Mouse (Mus musculus) CH12.LX (cell line): Measurements from ENCODE around the gene Sipa1l2. TPM values are rescaled to one million over a fixed set of nuclear protein-coding genes. Genes with fewer than 3 reads are reported as not detected.

Experiments
- DNase-seq: peaks from one replicate; pipeline ENCODE4 v3.0.0-alpha.2; 2013; ENCODE audit errors: extremely low read depth
- H3K27ac ChIP-seq: 2 replicates; pipeline ENCODE4 v1.5.1; 2012; ENCODE audit warnings: low read depth, mild to moderate bottlenecking, control low read depth, moderate library complexity; ENCODE audit not compliant: insufficient read depth
- H3K27me3 ChIP-seq: replicated peaks from 2 replicates; pipeline ENCODE3; 2012; ENCODE audit warnings: inconsistent platforms
- H3K36me3 ChIP-seq, 2 experiments: replicated peaks in 1 of 2; 2 replicates each; pipeline versions ENCODE3 to v1.6.1; 2012; ENCODE audit warnings: inconsistent platforms in 1 of 2, low read length in 1 of 2, mild to moderate bottlenecking in 1 of 2, mixed read lengths in 1 of 2, moderate library complexity in 1 of 2; ENCODE audit not compliant: control insufficient read depth in 1 of 2, insufficient read depth in 1 of 2
- H3K4me1 ChIP-seq, 2 experiments: 2 replicates each; pipeline ENCODE4 v1.6.1; 2012; ENCODE audit warnings: inconsistent platforms in 1 of 2, moderate library complexity in 1 of 2; ENCODE audit not compliant: insufficient read depth in 2 of 2, control insufficient read depth in 1 of 2
- H3K4me2 ChIP-seq: 2 replicates; pipeline ENCODE4 v1.6.1; 2012; ENCODE audit warnings: low read depth, mild to moderate bottlenecking, control low read depth; ENCODE audit not compliant: poor library complexity, insufficient read depth, severe bottlenecking
- H3K4me3 ChIP-seq, 3 experiments: fragments of 150-350 bp in 1 of 3; sonication (generic) in 1 of 3; replicated peaks in 1 of 3; 2 replicates each; pipeline versions ENCODE3 to v1.5.1; 2011 to 2012; ENCODE audit warnings: low read depth in 2 of 3, low read length in 2 of 3, mild to moderate bottlenecking in 2 of 3, moderate library complexity in 2 of 3, control low read depth in 1 of 3, improper control_type of control experiment in 1 of 3, inconsistent platforms in 1 of 3, mixed read lengths in 1 of 3; ENCODE audit not compliant: poor library complexity in 1 of 3
- H3K79me2 ChIP-seq: replicated peaks from 2 replicates; pipeline ENCODE4 v1.6.1; 2012; ENCODE audit warnings: mild to moderate bottlenecking, moderate library complexity; ENCODE audit not compliant: control insufficient read depth, poor library complexity, insufficient read depth, severe bottlenecking; ENCODE audit errors: extremely low read depth
- H3K9ac ChIP-seq: 2 replicates; pipeline ENCODE4 v1.6.1; 2012; ENCODE audit warnings: low read depth, mild to moderate bottlenecking, control low read depth, moderate library complexity; ENCODE audit not compliant: insufficient read depth
- H3K9me3 ChIP-seq: replicated peaks from 2 replicates; pipeline ENCODE3; 2012; ENCODE audit warnings: low read length, inconsistent platforms, mixed read lengths
- BHLHE40 ChIP-seq: IDR thresholded peaks from 2 replicates; pipeline ENCODE4 v1.6.1; 2011; ENCODE audit warnings: mild to moderate bottlenecking, low read depth, low read length, improper control_type of control experiment
- CHD2 ChIP-seq: IDR thresholded peaks from 2 replicates; pipeline ENCODE4 v1.6.1; 2011; ENCODE audit warnings: low read length, improper control_type of control experiment
- E2F4 ChIP-seq: IDR thresholded peaks from 2 replicates; pipeline ENCODE4 v1.6.1; 2011; ENCODE audit warnings: low read depth, low read length, improper control_type of control experiment; ENCODE audit not compliant: insufficient replicate concordance
- EP300 ChIP-seq: IDR thresholded peaks from 2 replicates; pipeline ENCODE4 v1.6.1; 2011; ENCODE audit warnings: low read length, improper control_type of control experiment
- ETS1 ChIP-seq: conservative IDR thresholded peaks from 2 replicates; pipeline ENCODE4 v1.6.1; 2012; ENCODE audit warnings: low read depth, mild to moderate bottlenecking, inconsistent platforms, low read length, improper control_type of control experiment, moderate library complexity
- GABPA ChIP-seq: IDR thresholded peaks from 2 replicates; pipeline ENCODE4 v1.6.1; 2012; ENCODE audit warnings: low read depth, low read length, improper control_type of control experiment, inconsistent platforms; ENCODE audit not compliant: insufficient replicate concordance
- JUN ChIP-seq: IDR thresholded peaks from 2 replicates; pipeline ENCODE4 v1.6.1; 2011; ENCODE audit warnings: low read depth, mild to moderate bottlenecking, low read length, improper control_type of control experiment, moderate library complexity; ENCODE audit not compliant: insufficient read depth
- MAX ChIP-seq: IDR thresholded peaks from 2 replicates; pipeline ENCODE4 v1.6.1; 2011; ENCODE audit warnings: low read length, improper control_type of control experiment
- MAZ ChIP-seq: IDR thresholded peaks from 2 replicates; pipeline ENCODE4 v1.6.1; 2012; ENCODE audit warnings: low read depth, mild to moderate bottlenecking, inconsistent platforms, low read length, improper control_type of control experiment, moderate library complexity
- MEF2A ChIP-seq: IDR thresholded peaks from 2 replicates; pipeline ENCODE4 v1.6.1; 2014; ENCODE audit warnings: low read depth, mild to moderate bottlenecking, inconsistent platforms, low read length, improper control_type of control experiment, borderline replicate concordance
- MYC ChIP-seq: IDR thresholded peaks from 2 replicates; pipeline ENCODE4 v1.6.1; 2011; ENCODE audit warnings: low read depth, mild to moderate bottlenecking, improper control_type of control experiment, low read length
- PAX5 ChIP-seq: IDR thresholded peaks from 2 replicates; pipeline ENCODE4 v1.6.1; 2012; ENCODE audit warnings: low read length, inconsistent platforms, mixed read lengths
- POLR2A ChIP-seq: IDR thresholded peaks from 2 replicates; pipeline ENCODE4 v1.6.1; 2011; ENCODE audit warnings: low read depth, mild to moderate bottlenecking, improper control_type of control experiment, low read length
- POLR2AphosphoS2 ChIP-seq: IDR thresholded peaks from 2 replicates; pipeline ENCODE4 v1.6.1; 2011; ENCODE audit warnings: low read depth, low read length, improper control_type of control experiment
- RAD21 ChIP-seq: IDR thresholded peaks from 2 replicates; pipeline ENCODE4 v1.6.1; 2011; ENCODE audit warnings: low read depth, mild to moderate bottlenecking, low read length, improper control_type of control experiment, moderate library complexity
- SIN3A ChIP-seq: IDR thresholded peaks from 2 replicates; pipeline ENCODE4 v1.6.1; 2012; ENCODE audit warnings: low read length, improper control_type of control experiment, inconsistent platforms
- SMC3 ChIP-seq: IDR thresholded peaks from 2 replicates; pipeline ENCODE4 v1.6.1; 2011; ENCODE audit warnings: low read depth, low read length, improper control_type of control experiment
- UBTF ChIP-seq: IDR thresholded peaks from 2 replicates; pipeline ENCODE4 v1.6.1; 2012; ENCODE audit warnings: low read depth, mild to moderate bottlenecking, inconsistent platforms, low read length, improper control_type of control experiment, moderate library complexity
- USF2 ChIP-seq: conservative IDR thresholded peaks from 2 replicates; pipeline ENCODE4 v1.6.1; 2011; ENCODE audit warnings: low read depth, low read length, improper control_type of control experiment
- ZMIZ1 ChIP-seq: IDR thresholded peaks from 2 replicates; pipeline ENCODE4 v1.6.1; 2012; ENCODE audit warnings: low read depth, mild to moderate bottlenecking, inconsistent platforms, low read length, improper control_type of control experiment
- ZNF384 ChIP-seq: IDR thresholded peaks from 2 replicates; pipeline ENCODE4 v1.6.1; 2012; ENCODE audit warnings: low read depth, low read length, improper control_type of control experiment, inconsistent platforms
- dilution Hi-C: fragments of 300-500 bp; cut with MboI; formaldehyde crosslinking; loops from 2 replicates; pipeline ENCODE4 v1.14.3; 2020; ENCODE audit warnings: low sequenced_read_pairs; ENCODE audit not compliant: extremely low pct_unique_long_range_greater_than_20kb, extremely low pct_ligation_motif_present
- in situ Hi-C: fragments of 300-500 bp; cut with MboI; formaldehyde crosslinking; loops from 3 replicates; pipeline ENCODE4 v1.14.3; 2019; ENCODE audit warnings: low sequenced_read_pairs, low pct_ligation_motif_present, low pct_unique_long_range_greater_than_20kb, mixed read lengths
- polyA plus RNA-seq: library from polyadenylated mRNA; unstranded; fragments of >175 nt; gene quantifications from 2 replicates; pipeline ENCODE4 v1.2.1, GENCODE M21; 2012; ENCODE audit warnings: low read depth; ENCODE audit not compliant: insufficient read length
- total RNA-seq, 2 experiments: library from RNA; depleted of rRNA; stranded (reverse); fragments of 300-350 nt in 1 of 2; fragments of >200 nt in 1 of 2; gene quantifications; 2 replicates each; pipeline ENCODE4 v1.2.3; 2012 to 2014

The Sipa1l2 gene
- total and polyA plus RNA-seq, 3 experiments: 2.0 to 5.6 (median 2.7) TPM

DNA sequence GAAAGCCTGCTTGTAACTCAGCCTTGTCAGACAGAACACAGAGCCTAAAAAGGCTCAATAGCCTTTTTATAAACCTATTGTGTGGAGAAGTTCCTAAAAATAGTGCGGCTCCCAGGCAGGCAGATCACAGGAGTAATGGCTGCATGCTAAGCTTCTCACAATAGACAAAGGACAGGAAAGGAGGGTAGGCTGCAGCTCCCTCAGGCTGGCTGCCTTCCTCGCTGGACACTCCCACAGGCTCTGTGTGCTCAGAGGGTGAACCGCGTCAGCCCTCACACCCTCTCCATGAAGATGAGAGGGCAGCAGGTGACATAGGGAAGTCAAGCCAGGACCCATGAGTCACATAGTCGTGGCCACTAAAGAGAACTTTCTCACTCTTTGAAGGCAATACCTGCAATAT, 55.7 kb downstream of the Sipa1l2 start:
- Histone ChIP-seq H3K4me2 (no peak overlapping the region), H3K79me2 (no peaks in the 10 kb centered on the region), H3K9ac (no peak overlapping the region), H3K27ac (no peak overlapping the region), H3K36me3 (peaks cover 0 to 3% of the 10 kb centered on the region in 2 experiments), H3K27me3 (no peaks in the 10 kb centered on the region)
- DNase-seq: no peak
- in situ Hi-C loops: no loop called here
- TF ChIP-seq MEF2A (no peak), BHLHE40 (no peak), UBTF (no peak), ETS1 (no peak), MYC (no peak)
- TF ChIP-seq, all 38 proteins: peak for 0
- H3K4me1 ChIP-seq: peaks cover 2 to 13% of the 10 kb centered on the region in 2 experiments; a peak in 2 of 4 replicates
- H3K9me3 ChIP-seq: no peaks in the 10 kb centered on the region
- dilution Hi-C loops: no loop called here
- H3K4me3 ChIP-seq: no peak overlapping the region

DNA sequence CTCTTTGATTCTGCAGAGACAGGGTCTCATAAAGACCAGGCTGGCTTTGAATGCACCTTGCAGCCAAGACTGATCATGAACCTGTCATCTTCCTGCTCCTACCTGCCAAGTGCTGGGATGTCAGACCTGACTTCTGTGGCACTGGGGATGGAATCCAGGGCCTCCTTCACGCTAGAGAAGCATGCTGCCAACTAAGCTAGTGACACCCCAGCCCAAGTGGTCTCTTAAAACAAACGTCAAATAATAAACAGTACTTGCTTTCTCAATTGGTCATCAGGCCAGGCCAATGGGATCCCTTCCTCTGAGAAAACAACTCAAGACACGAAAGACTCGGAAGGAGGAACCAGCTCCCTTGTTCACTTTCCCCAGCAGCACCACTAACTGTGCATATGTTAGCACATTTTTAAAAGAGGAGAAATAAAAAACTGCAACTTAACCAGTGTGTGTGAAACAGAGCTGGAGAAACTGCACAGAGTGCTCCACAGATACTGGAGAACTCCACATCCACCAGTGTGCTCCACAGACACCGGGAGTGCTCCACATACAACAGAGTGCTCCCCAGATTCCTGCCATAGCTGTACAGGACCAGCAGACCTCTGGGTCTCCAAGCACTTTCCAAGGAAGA, 56.3 kb downstream of the Sipa1l2 start:
- peaks cover 0 to 3% of the 10 kb centered on the region in 2 experiments for H3K36me3 ChIP-seq
- no peak overlapping the region for H3K4me2 ChIP-seq
- H3K9me3 ChIP-seq: no peaks in the 10 kb centered on the region
- H3K9ac ChIP-seq: no peak overlapping the region
- no peak for DNase-seq
- in situ Hi-C loops: no loop called here
- dilution Hi-C loops: no loop called here
- no peaks in the 10 kb centered on the region for H3K79me2 ChIP-seq
- H3K27me3 ChIP-seq: no peaks in the 10 kb centered on the region
- no peak overlapping the region for H3K4me3 ChIP-seq
- H3K27ac ChIP-seq: no peak overlapping the region
- TF ChIP-seq JUN: no peak
- TF ChIP-seq USF2: no peak
- no peak for TF ChIP-seq UBTF
- no peak for TF ChIP-seq MAZ
- TF ChIP-seq SIN3A: no peak
- peaks cover under 1 to 11% of the 10 kb centered on the region in 2 experiments; a peak in 2 of 4 replicates for H3K4me1 ChIP-seq

DNA sequence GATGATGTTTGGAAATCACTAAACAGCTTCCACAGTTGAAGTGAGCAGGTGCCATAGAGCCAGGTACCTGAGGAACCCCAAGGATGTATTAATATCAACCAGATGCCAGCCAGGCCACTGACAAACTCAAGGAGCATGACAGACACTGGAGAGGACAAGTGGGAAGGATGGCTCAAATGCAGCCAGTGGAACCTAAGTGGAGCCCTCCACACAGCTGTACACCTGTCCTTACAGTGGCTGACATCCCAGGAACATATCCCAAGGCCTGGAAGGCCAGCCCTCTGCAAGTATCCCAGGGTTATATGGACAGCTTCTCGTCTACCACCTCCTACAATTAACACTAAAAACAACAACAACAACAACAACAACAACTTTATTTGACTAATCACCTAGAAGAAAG, 57.0 kb downstream of the Sipa1l2 start:
- no peaks in the 10 kb centered on the region for H3K27me3 ChIP-seq
- no peak for DNase-seq
- H3K9me3 ChIP-seq: no peaks in the 10 kb centered on the region
- no peak overlapping the region for H3K4me2 ChIP-seq
- dilution Hi-C loops: no loop called here
- H3K4me3 ChIP-seq: no peak overlapping the region
- H3K27ac ChIP-seq: no peak overlapping the region
- no peaks in the 10 kb centered on the region for H3K79me2 ChIP-seq
- peaks cover 0 to 5% of the 10 kb centered on the region in 2 experiments; a peak in 2 of 4 replicates for H3K4me1 ChIP-seq
- H3K9ac ChIP-seq: no peak overlapping the region
- in situ Hi-C loops: no loop called here
- TF ChIP-seq MAZ (no peak), PAX5 (no peak), MAX (no peak), ZNF384 (no peak), E2F4 (no peak), SMC3 (no peak), EP300 (no peak), USF2 (no peak), MEF2A (no peak), ETS1 (no peak), JUN (no peak), ZMIZ1 (no peak), RAD21 (no peak), POLR2AphosphoS2 (no peak), POLR2A (no peak), GABPA (no peak), MYC (no peak), CHD2 (no peak)
- peaks cover 0 to 3% of the 10 kb centered on the region in 2 experiments for H3K36me3 ChIP-seq
